Mouse (Mus musculus): ENCODE measurements at regions not wholly inside any gene's neighbourhood (a gene's known extent, or its start where the extent isn't known, plus 50 kb on each side); places are given as distances from the start of the nearest gene placed in this dataset.

DNA sequence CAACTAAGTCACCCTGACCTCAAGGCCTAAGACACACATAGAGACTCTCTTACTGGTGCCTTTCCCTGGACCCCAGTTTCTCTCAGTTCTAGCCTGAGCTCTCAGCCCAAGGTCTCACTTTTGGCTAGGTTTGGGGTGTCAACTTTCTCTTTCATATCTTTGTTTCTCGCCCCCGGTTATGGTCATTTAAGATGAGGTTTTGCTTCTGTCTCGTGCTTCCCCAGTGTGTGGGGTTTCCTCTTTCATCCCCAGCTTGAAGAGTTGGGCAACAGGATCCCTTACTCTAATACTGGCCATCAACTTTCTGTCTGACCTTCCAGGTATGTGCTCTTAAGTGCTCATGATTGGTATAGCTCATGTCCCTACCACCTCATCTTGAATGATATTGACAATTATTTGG is 67.5 kb downstream of the Lmo4 start:
- no peak for DNase-seq

DNA sequence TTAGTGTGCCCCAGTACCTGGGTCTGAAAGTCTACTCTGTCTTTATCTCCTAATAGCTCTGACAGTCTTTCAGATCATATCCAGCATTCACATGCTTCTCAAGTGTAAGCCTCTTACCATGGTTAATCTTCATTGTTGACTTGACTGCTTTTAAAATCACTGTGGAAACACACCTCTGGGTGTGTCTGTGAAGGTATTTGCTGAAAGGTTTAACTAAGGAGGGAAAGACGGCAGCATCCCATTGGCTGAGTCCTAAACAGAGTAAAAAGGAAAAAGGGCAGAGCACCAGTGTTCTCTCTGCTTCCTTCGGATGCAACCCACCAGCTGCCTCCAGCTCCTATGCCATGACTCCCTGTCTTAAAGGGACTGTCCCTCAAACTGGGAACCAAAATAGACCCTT is 68.6 kb downstream of the Lmo4 start:
- DNase-seq: no peak

DNA sequence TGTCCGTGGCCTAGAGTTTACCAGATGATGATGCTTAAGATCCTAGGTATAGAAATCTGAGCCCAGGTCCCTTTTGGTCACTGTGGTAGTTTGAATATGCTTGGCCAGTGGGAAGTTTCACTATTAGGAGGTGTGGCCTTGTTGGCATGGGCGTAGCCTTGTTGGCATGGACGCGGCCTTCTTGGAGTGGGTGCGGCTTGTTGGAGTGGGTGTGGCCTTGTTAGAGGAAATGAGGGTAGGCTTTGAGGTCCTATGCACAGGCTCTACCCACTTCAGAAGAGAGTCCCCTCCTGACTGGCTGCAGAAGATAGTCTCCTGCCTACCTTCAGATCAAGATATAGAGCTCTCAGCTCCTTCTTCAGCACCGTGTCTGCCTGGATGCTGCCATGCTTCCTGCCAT is 69.4 kb downstream of the Lmo4 start:
- no peak for DNase-seq

DNA sequence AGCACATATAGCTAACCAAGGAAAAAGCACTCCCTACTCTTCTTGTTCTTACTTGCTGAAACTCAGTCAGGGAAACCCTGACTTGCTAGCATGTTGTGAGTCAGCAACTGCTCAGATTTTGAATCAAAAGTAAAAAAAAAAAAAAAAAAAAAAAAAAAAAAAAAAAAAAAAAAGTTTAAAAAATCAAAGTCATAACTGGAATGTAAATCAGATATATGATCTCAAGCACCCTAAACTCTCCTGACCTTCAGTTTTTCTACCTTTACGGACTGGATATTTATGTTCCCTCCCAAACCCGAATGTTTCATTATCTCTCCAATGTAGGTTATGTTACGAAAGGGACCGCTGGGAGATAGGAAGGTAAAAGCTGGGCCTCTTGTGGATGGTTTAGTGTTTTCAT is 77.0 kb downstream of the Lmo4 start:
- DNase-seq: no peak

DNA sequence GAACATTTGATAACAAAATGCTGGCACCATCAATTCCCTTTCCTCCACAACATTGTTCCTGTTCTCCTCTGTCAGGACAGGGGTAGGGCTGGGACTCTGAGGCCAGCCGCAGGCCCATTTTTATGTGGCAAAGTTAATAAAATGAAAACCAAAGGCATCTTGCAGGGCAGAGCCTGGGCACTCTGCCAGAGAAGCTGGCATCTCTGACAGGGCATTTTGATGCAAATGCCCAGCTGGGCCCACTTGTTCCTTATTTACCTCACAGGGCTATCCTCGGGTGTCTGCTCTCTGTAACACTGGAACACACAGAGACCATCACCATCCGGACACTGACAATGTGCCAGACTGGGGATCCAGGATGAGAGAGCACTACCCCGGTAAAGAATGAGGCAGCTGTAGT is 80.7 kb downstream of the Lmo4 start:
- DNase-seq: peak; percentile 35

DNA sequence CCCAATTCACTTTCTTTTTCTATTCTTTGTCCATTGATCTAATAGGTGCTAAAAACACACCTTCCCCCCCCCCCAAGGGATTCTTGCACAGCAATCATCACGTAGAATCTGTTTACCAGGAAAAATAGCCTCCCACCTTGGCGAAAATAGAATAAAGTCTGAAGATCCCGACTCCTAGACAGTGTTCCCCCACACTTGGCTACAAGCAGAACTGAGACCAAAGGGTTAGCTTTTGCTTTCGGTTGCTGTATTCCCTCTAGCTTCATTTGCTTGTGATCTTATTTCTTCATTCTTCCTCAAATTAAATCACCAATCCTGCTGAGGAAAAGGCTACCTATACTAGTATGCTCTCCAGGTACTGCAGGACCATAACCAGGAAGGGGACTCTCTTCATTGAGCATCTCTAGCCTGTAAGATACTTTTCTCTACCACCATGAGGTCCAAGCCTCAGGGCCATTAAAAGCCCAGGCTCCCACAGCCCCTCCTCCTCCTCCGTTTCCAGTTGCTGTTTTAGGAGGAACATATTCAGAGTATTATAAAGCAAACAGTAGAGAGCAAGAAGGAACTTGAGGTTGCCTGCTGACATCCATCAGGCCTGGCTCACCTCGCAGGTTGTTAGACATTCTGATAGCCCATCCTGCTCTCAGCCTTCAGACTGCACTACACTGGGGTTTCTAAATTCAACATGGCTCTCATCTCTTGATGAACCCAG is 81.5 kb downstream of the Lmo4 start:
- no peak for DNase-seq

DNA sequence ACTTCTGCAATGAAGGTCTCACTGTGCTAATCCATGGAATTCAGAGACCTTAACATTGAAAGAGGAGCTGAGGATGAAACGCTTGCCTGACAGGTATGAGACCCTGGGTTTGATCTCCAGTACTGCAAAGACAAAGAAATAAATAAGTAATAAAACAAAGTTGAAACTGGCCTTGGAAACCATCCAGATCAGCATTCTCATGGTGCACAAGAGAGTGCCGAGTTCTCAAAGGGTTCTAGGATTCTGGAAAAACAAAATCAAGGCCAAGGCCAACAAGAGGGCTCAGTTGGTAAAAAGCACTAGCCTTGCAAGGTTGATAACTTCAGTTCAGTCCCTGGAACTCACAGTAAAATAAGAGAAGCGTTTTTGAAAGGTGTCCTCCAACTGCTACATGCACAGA is 85.9 kb downstream of the Lmo4 start:
- no peak for DNase-seq

DNA sequence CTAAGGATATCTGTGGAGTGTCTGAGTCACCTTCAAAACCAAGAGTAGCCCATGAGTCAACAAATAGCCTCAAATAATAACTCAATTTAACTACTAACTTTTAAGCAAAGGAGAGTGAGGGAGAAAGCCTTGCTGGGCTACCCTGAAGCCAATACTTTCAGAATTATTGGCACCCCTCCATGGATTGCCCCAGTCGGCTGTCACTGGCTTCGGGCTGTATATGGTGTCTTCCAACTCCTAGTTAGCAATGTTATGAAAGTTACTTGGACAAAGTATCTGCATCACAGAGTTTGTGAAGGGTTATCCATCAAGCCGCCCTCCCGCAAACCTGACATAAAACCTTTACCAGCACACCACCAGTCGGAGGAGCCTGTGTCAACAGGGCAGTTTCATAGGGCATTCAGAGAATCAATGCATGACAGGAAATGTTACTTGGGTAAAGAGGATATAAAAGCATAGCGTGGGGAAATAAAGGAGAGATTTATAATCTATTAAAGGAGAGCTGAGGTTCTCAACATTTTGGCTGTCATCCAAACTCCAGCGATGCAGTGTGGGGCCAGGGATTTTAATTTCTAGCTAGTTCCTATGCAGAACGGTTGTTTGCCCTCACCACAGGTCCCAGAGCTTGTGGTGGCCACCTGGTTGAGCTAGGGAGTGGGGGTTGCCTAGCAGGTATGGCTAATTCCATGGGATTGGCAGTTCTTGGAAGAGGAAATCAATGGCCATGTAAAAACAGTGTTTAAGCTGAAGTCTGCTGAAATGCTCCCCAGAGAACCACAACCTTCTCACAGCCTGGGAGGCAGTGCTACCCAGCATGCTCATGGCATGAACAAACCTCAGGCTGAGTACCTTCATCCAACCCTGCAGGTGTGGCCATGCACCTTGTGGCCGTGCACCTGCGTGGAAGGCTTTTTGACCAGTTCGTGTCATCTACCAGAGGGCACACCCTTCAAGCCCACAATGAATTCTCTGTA is 91.1 kb downstream of the Lmo4 start:
- no peak for DNase-seq

DNA sequence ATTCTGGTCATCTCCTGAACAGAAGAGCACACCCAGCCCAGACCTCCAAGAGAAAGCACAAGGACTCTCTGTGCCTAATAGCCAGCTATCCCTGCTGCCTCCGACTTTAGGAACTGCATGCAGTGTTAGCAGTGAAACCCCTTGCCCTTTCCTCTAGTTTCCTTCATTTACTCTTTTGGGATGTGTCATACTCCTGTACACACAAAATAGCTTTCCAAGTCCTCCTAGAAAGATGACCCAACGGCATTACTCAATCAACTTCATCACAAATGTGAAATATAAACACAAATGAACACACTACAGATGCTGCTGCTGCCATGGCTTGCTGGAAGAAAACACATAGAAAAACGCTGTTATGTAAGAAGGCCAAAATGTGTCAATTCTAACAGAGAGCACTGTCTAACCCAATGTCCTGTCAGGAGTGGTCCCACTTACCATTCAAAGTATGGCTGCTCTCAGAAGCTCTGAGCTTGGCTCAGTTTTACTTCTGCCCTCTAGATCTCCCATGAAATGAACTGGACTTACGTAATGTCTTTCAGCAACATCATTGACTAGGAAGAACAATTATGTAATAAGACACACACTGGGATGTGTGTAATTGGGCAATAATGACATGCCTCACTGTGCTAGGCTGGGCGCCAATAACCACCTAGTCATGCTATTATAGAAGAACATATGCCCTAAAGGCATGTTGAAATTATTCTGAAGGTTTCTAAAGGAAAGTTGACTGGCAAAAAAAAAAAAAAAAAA is 94.5 kb downstream of the Lmo4 start:
- DNase-seq: peak; percentile 35

DNA sequence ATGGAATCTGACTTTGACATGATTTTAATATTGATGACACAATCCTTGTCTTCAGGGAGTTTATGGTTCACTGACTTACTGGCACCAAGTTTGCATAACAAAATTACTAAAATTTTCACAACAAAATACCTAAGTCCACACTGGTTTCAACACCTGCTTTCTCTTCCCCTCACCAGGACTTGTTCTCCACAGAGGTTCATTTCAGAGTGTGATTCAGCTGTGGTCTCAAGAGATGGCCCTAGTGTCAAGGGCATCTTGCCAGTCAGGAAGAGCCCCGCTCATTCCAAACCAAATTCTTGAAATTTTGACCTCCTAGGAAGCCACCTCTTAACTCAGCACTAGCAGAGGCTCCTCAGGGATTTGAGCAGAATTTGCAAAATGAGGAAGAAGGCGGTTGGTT is 95.3 kb downstream of the Lmo4 start:
- DNase-seq: no peak

DNA sequence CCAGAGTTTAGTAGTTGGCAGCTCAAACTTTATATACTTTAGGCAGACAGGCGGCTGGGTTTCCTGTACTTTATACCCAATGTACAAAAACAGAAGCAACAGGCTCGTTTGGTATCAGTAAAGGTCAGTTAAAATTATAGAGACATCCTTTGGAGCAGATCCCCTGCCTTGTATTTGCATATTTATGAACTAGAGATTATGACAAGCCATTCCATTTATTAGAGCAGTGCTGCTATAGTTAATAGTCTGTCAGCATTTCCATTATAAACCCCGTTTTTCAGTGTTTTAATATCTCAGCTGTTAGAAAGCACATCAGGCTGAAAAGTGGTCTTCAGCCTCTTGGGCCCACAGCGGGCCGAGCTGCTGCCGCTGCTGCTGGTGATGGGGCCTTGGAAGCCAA is 96.7 kb downstream of the Lmo4 start:
- DNase-seq: no peak

DNA sequence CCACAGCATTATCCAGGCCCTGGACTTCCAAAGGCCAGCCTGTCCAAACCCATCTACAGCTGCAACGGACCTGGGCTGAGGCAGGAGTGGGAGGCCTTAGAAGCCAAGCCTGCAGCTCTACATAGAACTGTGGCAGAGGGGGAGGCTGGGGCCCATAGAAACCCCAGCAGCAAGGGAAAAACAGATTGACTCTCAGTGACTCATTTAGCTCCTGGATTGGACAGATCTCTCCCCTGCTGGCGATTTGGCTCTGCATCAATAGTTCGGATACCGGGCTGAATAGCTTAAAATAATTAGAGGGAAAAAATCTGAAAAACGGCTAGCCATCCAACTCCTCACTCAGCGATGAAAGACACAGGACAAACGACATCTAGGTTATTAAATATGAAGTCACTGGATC is 97.4 kb downstream of the Lmo4 start:
- DNase-seq: peak; percentile 27

DNA sequence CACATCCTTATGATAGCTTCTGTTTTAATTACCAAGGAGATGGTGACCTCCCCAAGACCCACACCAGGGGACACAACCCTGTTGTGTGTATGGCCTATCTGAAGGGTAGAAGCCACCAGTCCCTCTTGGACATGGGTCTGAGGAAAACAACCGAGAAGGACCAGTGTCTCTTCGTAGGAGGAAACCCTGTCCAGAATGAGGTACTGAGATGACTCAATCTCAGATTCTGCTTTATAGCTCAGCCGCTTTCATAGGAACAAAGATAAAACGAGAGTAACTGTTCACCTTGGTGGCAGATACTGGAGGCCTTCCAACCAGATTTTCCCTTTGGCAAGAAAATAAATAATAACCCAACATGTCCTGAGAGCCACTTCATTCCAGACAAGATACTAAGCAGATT is 100.7 kb downstream of the Lmo4 start:
- no peak for DNase-seq

DNA sequence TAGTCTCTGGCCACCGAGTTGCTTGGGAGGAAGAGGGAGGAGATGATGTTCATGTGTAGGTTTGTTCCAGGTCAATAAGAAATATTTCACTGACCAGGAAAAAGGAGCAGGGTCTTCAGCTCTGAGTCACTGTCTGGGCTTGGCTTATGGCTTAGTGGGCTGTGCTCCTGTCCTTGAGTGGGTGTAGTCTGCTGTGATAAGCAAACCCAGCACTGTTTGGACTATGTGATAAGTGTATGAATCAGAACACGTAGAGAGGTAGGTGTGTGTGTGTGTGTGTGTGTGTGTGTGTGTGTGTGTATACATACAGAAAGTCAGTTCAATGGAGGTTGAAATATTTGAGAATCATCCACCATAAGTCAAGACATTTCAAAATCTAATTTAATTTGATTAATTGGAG is 105.6 kb downstream of the Lmo4 start:
- DNase-seq: no peak

DNA sequence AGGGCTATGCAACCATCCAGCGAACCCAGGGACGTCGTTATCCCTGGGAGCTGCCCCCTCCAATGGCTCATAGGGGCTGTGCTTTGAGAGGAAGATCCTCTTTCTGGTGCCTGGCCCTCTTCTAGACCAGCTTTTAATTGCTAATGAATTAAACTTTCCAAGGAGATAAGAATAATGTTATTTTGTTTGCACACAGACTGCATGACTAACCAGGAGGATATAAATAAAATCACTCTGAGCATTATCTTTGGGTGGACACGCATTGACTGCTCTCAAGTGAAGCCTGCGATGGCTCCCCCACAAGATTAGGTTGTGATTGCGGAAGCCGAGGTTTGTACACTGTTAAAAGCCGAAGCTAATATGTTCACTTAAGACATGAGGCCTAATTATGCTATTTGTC is 106.3 kb downstream of the Lmo4 start:
- DNase-seq: no peak

DNA sequence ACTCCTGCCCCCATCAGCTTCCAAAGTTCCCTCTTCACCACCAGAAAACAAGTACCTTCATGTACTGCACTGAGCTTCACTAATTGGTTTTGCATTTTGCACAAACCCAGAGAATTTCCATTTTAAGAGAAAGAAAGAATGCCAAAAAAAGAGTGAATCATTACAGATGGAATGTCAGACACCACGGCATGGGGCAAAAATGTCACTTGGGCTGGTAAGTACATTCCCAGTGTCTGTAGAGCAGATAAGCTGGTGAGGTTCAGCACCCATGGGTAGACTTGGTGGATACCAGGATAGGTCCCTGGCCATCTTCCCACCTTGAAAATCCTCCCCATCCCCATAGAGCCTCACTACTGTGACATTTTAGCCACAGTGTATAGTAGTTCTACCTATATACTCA is 113.8 kb downstream of the Lmo4 start:
- no peak for DNase-seq

DNA sequence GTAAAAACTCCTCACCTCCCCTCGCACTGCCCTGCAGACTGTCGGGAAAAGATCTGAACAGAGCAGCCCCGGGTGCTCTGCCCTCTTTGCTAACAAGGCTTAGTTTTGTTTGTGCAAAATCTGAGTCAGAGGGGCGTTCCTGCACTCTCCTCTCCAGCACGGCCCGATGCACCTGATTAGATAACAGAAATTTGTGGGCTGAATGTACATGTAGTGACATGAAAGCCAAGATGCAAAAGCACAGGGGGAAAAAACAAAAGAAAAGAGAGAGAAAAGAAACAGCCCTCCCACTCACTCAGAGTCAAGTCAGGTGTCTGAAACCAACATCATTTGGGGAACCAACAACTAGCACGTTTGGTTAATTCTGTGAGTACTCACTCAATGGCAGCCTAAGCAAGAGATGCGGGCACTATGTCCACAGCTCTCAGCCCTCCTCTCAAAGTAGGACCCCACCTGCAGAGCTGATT is 115.2 kb downstream of the Lmo4 start:
- no peak for DNase-seq

DNA sequence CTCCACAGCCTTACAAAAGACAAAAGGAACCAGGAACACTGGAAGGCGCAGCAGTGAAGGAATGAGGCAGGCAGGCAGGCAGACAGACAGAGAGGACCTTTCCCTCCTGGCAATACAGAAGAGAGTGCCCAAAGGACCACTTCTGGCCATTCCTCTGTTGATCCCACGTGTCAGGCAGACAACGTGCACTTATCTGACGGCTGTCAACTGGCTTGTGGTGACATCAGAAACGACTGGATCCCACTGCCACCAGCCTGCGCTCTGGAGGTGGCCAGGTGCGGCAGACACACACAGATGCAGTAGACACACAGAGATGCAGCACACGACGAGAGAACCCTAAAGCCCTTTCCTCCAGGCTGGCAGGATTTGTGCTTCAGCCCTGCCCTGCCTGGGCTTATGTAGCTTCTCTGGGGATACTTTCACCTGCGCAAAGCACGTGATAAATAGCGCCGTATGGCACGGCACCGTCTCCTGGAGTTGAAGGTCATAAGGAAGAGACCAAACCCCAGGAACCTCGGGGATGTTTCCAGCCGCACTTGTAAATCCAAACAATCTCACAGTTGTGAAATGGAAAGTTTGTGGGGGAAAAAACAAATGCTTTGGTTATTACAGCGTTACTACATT is 116.6 kb downstream of the Lmo4 start:
- no peak for DNase-seq

DNA sequence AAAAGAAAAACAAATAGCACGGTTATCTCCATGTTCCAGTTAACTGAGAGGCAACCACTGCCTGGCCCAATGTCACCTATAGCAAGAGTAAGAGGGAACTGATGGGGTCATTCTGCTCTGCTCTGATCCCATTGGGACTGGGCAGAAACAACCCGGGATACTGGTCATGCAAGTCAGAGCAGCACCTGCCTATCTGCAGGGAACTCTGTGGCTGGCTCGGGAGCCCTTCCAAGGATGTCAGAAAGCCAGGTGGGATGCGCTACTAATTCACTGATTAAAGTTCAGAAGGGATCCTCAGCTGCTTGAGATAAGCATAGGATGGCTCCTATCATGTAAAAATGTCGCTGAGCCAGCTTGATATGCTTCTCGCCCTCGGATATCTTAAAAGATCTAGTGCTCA is 117.2 kb downstream of the Lmo4 start:
- DNase-seq: no peak

DNA sequence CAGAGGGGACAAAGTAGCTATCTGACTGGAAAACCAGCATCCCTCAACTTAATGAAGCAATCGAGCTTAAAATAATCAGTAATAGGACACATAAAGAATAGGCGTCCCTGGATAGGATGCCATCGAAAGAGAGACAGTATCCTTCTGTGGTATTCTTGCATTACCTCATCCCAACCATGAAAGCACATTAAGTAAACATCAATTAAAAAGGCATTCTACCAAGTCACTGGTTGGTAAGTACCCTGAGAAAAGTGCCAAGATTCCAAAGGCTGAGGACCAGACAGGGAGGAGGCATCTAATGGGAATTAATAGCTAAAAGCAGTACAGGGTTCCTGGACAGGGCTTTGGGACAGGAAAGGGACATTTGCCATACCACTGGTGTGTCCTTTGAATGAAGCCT is 118.8 kb downstream of the Lmo4 start:
- DNase-seq: no peak

DNA sequence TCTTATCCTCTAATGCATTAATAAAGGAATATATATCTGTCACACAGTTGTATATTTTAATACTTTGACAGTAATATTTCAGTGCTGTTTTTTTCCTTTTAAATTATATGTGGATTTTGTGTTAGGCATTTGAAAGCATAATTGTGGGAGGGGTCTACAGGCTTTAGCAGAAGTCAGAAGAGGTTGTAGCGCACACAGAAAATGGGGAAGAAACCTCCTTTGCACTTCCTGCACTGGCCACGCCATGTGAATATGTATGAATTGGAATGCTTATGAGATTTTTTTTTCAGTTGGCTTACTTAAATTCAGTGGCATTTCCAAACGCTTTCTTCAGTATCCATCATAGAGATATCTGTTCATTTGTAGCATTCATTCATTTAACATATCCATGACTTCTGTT is 125.1 kb downstream of the Lmo4 start:
- no peak for DNase-seq

DNA sequence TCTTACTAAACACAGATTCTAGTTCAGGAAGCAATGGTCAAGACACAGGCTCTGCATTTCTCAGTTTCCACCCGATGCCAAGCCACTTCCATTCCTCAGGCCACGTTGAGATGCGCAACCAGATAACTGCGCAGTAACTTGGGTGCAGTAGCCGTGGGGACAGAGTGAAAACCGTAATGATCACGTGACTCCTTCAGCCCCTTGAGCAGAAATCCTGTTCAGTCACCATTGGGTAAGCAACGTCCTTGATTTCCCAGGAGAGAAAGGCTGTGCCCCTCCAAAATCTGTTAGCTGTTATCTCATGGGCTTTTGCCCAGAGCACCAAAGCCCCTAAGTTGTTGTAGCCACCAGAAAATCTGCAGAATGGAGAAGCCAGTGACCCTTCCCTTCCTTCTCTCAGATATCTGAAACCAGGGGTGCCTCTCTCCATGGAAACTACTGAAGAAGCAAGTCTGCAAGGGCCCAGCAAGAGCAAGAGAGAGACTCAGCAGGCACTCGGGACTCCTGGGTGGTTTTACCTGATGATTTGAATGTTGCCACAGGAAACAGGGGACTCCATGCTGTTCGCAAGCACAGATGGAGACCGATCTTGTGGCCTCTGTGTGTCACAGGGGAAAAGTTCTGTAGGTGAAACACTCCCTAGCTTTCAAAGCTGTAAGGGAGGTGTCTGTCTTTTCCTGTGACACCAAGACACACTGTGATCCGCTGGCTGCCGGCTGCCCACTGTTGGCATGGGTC is 126.7 kb downstream of the Lmo4 start:
- DNase-seq: no peak

Measured in adrenal gland, postnatal 25 days (tissue).